Mouse (Mus musculus): Measurements from ENCODE around the gene Limk1.

DNA sequence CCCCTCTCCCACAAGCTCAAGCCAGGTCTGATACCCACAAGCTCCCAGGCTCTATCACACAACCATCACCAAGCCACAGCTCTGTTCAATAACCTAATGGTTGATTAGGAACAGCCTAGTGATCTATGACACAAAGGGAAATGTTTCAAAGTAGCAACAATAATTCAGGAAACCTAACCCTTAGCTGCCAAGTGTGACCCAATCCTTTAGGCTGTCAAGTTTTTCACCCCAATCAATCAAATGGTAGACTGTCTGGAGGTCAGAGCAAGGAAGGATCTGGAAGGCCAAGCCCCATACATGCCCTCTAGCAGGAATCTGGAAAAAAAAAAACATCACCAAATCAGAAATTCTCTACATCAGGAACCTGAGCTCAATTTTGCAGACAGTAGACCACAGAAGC is 57.6 kb downstream of the Limk1 start:
- no peak for TF ChIP-seq E2F4 (IDR thresholded peaks at IDR 0.05; ENCODE audit: insufficient read depth)
- no peak for TF ChIP-seq USF1 (IDR thresholded peaks at IDR 0.05; ENCODE audit: low read depth)
- no peak for TF ChIP-seq POLR2A (IDR thresholded peaks at IDR 0.05; ENCODE audit: insufficient read length, low read depth)
- no peak for TF ChIP-seq MAX (IDR thresholded peaks at IDR 0.05; ENCODE audit: low read depth)
- TF ChIP-seq POLR2AphosphoS2 (IDR thresholded peaks at IDR 0.05; ENCODE audit: insufficient read length, low read depth): no peak
- TF ChIP-seq MYOD1 (IDR thresholded peaks at IDR 0.05; ENCODE audit: control insufficient read depth in 1 of 3, insufficient read length in 2 of 3, low read depth in 2 of 3): no peak
- TF ChIP-seq TCF3 (IDR thresholded peaks at IDR 0.05; ENCODE audit: insufficient read length, low read depth): no peak
- TF ChIP-seq MYOG (IDR thresholded peaks at IDR 0.05; ENCODE audit: control insufficient read depth in 1 of 3, insufficient read depth in 1 of 3, insufficient read length in 2 of 3, low read depth in 2 of 3): no peak
- TF ChIP-seq CEBPB (IDR thresholded peaks at IDR 0.05; ENCODE audit: insufficient read depth, poor library complexity, severe bottlenecking): no peak
- no peak for TF ChIP-seq SRF (IDR thresholded peaks at IDR 0.05; ENCODE audit: control insufficient read depth, insufficient read length, low read depth)
- TF ChIP-seq TCF12 (IDR thresholded peaks at IDR 0.05; ENCODE audit: insufficient read depth, poor library complexity, severe bottlenecking): no peak
- no peak for TF ChIP-seq REST (IDR thresholded peaks at IDR 0.05; ENCODE audit: insufficient read depth, insufficient read length)
